Mouse (Mus musculus): ENCODE measurements around the gene Trim6. TPM values are rescaled to one million over a fixed set of nuclear protein-coding genes. Genes with fewer than 3 reads are reported as not detected.

Trim6 gene
- under 1 TPM in 1 of 2 experiments, not detected in 1; 0.25 TPM for total RNA-seq (2021)
- long read RNA-seq, experiment 1: 0 reads
- long read RNA-seq, experiment 2: 0 reads

DNA sequence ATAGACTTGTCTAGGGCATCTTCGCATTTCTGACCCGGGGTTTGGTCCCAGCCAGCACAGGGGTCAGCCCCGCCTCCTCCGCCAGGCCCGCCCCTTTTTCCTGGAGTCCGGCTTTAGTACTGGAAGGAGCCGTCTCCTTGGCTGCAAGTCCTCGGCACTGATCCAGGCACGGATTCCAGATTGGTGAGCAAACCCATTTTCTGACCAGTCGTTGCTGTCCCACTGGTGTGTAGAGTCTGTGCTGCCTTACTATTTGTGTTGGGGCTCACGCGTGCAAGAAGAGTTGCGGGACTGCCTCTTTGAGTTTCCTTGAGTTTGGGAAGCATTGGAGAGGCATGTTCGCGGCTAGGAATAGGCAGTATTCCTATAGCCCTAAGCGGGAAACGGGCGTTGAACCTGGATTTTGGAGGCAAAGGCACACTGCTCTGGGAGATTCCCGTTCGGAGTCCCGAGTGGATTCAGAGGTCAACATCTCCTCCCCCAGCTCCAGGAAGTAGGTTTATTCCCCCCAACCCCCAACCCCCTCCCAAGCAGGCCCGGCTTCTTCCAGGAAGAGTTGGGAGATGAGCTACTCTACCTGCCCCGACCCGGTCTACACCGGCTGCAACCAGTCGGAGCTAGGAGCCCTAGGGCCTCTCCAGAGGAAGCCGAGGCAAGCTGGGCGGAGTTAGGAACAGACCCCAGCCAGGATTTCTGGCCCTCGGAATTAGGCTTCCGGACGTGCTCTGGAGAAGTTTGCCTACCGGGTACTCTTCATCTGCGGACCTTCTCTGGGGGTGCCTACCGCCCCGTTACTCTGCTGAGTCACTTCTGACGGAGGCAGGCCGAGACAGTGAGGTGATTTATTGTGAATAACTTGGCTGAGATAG lies at the start of gene Trim6:
TSS of gene Trim6 (plus strand) at position 93 of the 869 bp plus-strand sequence.
- intact Hi-C loops (cut with DNase I): no loop called here
- Histone ChIP-seq H3K27ac (peak within 1 kb of the TSS; percentile 65), H3K4me3 (peak within 1 kb of the TSS; percentile 66)
- TF ChIP-seq CTCF (IDR thresholded peaks at IDR 0.05): no peak
- DNase-seq: peak; percentile 85

DNA sequence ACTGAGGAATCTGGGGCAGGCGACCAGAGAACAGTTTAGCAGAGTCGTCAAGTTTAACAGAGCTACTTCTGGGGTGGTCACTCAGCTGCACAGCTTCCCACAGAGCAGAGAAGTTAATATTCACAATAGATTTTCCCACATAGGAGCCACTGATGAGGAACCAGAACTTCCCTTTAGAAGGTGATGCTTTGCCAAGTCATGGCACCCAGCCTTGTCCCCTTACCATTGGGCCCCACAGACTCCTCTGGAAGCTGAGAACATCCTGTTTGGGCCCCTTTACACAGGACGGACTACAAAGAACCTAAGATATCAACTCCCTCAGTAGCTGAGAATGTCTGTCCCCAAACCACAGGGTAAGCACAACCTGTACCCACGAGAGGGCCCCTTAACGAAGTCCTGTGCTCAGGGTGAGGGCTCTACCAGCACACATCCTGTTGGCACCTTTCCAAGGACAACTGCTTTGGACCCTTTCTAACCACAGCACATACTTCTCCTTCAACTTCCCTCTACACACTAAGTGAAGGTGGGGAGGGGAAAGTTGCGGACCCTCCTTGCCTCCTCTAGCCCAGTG lies 48.9 kb upstream of the Trim6 start:
- intact Hi-C loops (cut with DNase I): no loop called here
- H3K27ac ChIP-seq: no peak overlapping the region
- no peak for DNase-seq
- H3K4me3 ChIP-seq: no peak overlapping the region
- TF ChIP-seq CTCF (IDR thresholded peaks at IDR 0.05): no peak

DNA sequence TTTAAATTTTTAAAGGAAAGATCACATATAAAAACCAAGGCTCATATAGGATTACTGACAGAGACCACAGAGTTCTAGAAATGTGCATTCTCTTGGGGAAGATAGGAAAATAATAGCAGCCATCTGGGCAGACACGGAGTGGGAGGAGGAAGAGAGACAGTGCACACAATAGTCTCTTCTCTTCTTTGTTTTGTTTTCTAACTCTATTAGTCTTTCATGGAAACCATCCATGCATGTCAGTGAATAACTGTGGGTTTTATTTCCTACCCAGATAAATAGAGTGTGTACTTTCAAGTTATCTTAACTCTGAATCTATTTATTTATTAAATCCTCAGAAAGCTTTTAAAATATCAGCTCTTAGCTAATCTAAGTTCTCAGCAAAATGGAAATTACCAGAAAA lies 43.5 kb upstream of the Trim6 start:
- Histone ChIP-seq H3K4me3 (no peak overlapping the region), H3K27ac (no peak overlapping the region)
- TF ChIP-seq CTCF (IDR thresholded peaks at IDR 0.05): no peak
- intact Hi-C loops (cut with DNase I): no loop called here
- no peak for DNase-seq

DNA sequence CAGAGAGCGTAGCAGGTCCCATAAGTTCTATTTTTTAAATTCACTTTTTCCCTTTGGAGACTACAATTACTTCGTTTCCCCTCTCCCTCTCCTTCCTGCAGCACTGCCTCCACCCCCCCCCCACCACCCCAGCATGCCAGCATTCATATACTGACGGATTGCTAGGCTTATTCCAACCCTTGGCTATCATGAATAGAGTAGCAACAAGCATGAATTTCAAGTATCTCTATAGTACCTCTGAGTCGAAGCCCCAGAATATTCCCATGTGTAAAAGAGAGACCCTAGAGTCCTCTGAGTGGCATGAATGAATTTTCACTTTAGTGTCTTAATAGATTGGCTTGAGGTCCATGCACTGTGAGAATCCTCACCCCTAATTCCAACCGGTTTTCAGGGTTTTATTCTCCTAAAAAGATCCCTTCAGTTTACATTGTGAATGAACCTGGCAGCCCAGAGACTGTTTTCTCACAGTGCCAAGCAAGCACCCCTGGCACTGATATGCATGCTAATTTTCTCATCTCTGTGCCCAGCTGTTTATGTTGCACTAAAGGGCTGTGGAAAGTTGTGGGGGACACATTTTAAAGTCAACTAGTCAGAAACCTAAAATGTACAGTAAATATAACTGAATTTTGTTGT lies 40.1 kb upstream of the Trim6 start:
- no peak overlapping the region for H3K4me3 ChIP-seq
- H3K27ac ChIP-seq: no peak overlapping the region
- no peak for DNase-seq
- intact Hi-C loops (cut with DNase I): no loop called here
- TF ChIP-seq CTCF (IDR thresholded peaks at IDR 0.05): no peak

DNA sequence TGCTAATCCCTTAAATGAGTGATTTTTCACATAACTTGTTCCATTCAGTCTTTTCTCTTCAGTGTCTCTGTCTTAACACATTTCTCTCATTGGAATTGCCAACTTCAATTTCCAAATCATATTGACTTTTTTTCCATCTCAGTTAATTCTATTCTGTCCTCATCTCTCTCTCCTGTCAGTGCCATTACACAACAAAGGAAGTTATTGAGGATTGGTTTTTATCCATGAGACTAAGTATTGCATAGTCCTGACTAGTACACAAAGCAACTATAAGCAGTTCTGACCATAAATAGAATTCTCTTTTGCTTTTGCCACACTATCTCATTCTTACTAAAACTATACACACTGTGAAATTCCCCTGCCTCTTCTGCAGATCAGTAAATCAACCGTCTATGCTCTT lies 39.5 kb upstream of the Trim6 start:
- no peak overlapping the region for H3K4me3 ChIP-seq
- TF ChIP-seq CTCF (IDR thresholded peaks at IDR 0.05): no peak
- no peak for DNase-seq
- no peak overlapping the region for H3K27ac ChIP-seq
- intact Hi-C loops (cut with DNase I): no loop called here

DNA sequence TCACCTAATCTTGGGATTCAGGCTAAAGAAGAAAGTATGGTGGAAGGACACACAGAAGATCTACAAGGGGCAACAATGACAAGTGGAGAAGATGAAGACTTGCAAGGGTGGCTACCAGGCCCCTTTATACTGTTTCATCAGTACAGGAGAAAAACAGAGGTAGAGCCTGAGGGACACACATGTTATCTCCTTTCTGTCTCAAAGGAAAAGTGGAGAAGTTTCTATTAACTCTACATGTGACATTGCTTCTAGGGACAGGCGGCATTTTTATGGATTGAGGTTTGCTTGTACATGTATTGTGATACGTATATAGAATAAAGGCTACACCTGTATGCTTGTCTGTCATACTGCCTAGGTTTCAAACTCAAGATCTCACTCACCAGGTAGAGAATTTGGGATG lies 35.3 kb upstream of the Trim6 start, which contains the start of gene Olfr648:
TSS of gene Olfr648 (minus strand) at position 101 of the 400 bp plus-strand sequence.
- intact Hi-C loops (cut with DNase I): no loop called here
- no peak for TF ChIP-seq CTCF (IDR thresholded peaks at IDR 0.05)
- no peak for DNase-seq
- Histone ChIP-seq H3K4me3 (no peak within 1 kb of the TSS), H3K27ac (no peak within 1 kb of the TSS)

DNA sequence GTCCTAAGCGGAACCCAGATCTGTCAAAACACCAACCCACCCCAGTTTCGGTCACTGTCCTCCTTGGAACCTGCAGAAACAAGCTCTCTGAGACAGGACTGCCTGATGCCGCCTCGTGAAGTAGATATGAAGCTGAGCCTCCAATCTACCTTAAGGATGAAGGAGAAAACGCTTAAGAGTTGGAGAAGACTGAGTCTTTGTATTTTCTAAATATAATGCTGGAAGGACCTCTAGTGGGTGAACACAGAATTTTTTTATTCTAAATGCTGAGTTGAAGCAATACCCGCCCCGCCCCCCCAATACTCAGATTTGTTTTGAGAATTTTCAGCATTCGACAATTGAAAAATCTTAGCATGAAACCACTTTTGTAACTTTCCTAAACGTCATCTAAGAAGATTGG lies 27.3 kb upstream of the Trim6 start:
- no peak for TF ChIP-seq CTCF (IDR thresholded peaks at IDR 0.05)
- no peak overlapping the region for H3K27ac ChIP-seq
- DNase-seq: no peak
- intact Hi-C loops (cut with DNase I): no loop called here
- no peak overlapping the region for H3K4me3 ChIP-seq

DNA sequence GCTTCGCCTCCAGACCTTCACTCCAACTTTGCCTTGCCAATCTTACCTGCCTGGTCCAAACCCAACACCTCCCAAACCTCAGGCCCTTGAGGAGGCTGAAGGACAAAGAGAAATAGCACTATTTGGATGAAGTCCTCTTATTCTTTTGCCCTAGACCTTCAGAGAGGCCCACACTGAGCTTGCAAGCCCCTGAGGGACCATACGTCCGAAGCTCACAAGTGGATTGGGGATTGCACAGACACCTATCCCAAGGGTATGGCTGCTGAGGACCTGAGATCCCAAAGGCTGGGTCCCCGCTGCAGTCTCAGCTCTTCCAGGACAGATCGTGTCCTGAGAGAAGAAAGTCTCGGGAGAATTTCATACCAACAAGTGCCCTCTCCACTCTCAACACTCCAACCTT lies 22.7 kb upstream of the Trim6 start, which contains the start of gene Olfr649:
TSS of gene Olfr649 (minus strand) at position 101 of the 400 bp plus-strand sequence.
- DNase-seq: no peak
- intact Hi-C loops (cut with DNase I): no loop called here
- H3K27ac ChIP-seq: no peak within 1 kb of the TSS
- TF ChIP-seq CTCF (IDR thresholded peaks at IDR 0.05): no peak
- no peak within 1 kb of the TSS for H3K4me3 ChIP-seq

DNA sequence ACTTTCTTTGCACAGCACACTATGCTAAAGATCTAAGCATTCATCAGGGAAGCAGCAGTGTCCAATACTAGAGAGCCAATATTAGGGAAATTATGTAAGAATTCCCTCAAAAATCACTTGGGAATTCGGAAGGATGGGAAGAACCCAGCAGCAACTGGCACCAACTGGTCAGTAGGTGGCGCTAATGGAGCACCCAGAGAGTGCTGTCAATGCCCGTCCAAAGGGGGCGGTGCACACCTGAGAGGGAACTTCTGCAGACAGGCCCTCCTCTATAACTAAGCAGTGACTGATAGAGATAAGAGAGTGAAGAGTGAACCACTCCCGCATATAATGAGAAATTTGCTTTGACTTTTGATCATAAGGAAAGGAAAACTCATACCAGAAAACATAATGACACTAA lies 18.8 kb upstream of the Trim6 start:
- no peak overlapping the region for H3K4me3 ChIP-seq
- peak; percentile 98 for TF ChIP-seq CTCF (IDR thresholded peaks at IDR 0.05)
- intact Hi-C loops (cut with DNase I): loop anchor here (2.0 kb wide), 1 partner anchor 33 kb away; no protein-coding TSS in a partner anchor
- no peak overlapping the region for H3K27ac ChIP-seq
- peak; percentile 71 for DNase-seq

DNA sequence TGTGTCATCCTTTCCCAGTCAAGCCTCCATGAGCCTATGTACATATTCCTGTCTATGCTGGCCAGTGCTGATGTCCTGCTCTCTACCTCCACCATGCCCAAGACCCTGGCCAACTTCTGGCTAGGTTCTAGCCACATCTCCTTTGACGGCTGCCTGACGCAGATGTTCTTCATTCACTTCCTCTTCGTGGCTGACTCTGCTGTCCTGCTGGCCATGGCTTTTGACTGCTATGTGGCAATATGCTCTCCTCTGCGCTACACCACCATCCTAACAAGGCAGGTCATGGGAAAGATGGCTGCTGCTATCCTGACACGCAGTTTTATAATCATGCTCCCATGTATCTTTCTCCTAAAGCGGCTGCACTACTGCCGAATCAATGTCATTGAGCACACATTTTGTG lies 12.4 kb upstream of the Trim6 start:
- Histone ChIP-seq H3K4me3 (no peak overlapping the region), H3K27ac (no peak overlapping the region)
- TF ChIP-seq CTCF (IDR thresholded peaks at IDR 0.05): no peak
- no peak for DNase-seq
- intact Hi-C loops (cut with DNase I): no loop called here

DNA sequence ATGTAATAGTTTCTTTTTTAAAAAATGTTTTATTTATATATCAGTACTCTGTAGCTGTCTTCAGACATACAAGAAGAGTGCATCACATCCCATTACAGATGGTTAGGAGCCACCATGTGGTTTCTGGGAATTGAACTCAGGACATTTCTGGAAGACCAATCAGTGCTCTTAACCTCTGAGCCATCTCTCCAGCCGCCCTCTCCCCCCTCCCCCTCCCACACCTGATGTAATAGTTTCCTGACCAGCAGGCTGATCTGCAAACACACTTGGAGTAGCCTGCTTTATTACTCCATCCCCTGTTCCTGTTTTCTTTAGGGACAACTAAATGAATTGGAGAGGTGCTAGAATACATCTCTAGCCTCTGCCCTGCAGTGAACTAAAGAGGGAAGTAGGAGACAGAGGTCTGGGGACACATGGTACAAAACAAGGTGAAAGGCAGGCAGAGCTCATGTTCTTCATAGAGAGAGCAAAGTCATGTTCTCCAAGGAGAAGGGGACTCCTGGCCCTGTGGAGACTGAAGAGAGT lies 2.5 kb upstream of the Trim6 start:
- intact Hi-C loops (cut with DNase I): no loop called here
- no peak for DNase-seq
- Histone ChIP-seq H3K27ac (no peak overlapping the region), H3K4me3 (no peak overlapping the region)
- TF ChIP-seq CTCF (IDR thresholded peaks at IDR 0.05): no peak

DNA sequence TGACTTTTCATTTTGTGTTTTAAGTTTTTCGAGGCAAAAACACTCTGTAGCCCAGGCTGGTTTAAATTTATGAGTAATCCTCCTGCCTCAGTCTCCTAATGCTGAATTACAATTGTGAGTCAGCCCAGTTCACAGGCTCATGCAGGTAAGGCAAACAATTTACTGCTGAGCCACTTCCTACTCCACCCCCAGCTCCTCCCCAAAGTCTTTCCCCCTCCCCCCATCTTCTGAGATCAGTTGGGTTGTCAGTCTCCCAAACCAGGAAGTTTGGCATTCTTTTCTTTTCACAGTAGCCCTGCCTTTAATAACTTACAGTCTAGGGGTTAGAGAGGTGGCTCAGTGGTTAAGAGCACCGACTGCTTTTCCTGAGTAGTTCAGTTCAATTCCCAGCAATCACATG lies 712 bp upstream of the Trim6 start:
- Histone ChIP-seq H3K27ac (no peak overlapping the region), H3K4me3 (no peak overlapping the region)
- TF ChIP-seq CTCF (IDR thresholded peaks at IDR 0.05): no peak
- intact Hi-C loops (cut with DNase I): no loop called here
- no peak for DNase-seq

DNA sequence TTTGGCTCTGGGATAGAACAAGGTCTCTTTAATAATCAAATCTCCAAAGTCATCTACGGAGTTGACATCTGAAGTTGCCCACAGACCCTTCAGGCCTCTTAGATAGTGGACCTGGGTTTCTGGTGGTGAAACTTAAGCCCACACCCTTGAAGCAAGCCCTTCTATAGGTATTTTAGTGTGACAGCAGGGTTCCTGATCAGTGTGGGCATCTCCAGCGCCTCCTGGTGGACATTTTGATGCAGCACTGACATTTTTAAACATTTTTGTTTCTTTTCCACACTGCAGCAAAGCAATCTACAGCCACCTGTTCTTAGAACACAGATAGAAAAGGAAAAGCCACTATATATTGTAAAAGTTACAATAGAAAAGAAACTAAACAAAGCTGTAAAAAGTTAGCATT lies 12.6 kb downstream of the Trim6 start:
- TF ChIP-seq CTCF (IDR thresholded peaks at IDR 0.05): peak; percentile 75
- Histone ChIP-seq H3K27ac (no peak overlapping the region), H3K4me3 (no peak overlapping the region)
- DNase-seq: peak; percentile 23
- intact Hi-C loops (cut with DNase I): no loop called here

All from gastrocnemius, adult 2 months (tissue).